Mouse (Mus musculus) ES-E14 (cell line): ENCODE results near the gene Neb.

Experiments
- CHD2 ChIP-seq: IDR thresholded peaks from 2 replicates; pipeline ENCODE4 v1.6.1; 2014; ENCODE audit warnings: mild to moderate bottlenecking, low read depth, low read length, inconsistent platforms
- HCFC1 ChIP-seq: IDR thresholded peaks from 2 replicates; pipeline ENCODE4 v1.6.1; 2012; ENCODE audit warnings: low read length, inconsistent platforms, borderline replicate concordance; ENCODE audit not compliant: insufficient read depth
- MAFK ChIP-seq: IDR thresholded peaks from 2 replicates; pipeline ENCODE4 v1.6.1; 2014; ENCODE audit warnings: mild to moderate bottlenecking, low read depth, low read length, inconsistent platforms; ENCODE audit not compliant: insufficient read depth
- ZC3H11A ChIP-seq: IDR thresholded peaks from 2 replicates; pipeline ENCODE4 v1.6.1; 2012; ENCODE audit warnings: low read depth, mild to moderate bottlenecking, inconsistent platforms, low read length, borderline replicate concordance
- ZNF384 ChIP-seq: IDR thresholded peaks from 2 replicates; pipeline ENCODE4 v1.6.1; 2012; ENCODE audit warnings: low read depth, low read length, inconsistent platforms

DNA sequence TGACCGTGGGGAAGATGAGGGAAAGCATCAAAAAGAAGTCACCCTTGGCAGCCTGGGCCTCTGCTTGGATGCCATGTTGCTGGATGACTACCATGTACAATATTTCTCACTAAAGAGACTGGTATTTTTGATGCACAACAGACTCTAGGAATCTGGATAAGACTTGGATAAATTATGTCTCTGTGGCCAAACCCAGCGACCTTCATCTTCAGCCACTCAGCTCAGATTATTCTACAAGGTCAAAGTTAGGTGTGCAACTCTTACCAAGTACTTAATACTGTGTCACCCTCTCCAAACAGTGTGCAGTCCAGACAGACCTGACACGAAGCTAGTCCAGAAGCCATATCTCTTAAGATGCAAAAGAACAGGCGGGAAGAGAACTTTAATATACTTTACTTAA lies 60.8 kb downstream of the Neb start:
- TF ChIP-seq ZNF384 (no peak), HCFC1 (no peak), ZC3H11A (no peak), MAFK (no peak), CHD2 (no peak)
